18 mouse cellular contexts compared by ENCODE assay signal in genomic region chr4:151709269-151709668, GRCm38 (mm10).
"Had no signal": no experiment of that assay in that cellular context is flagged by ENCODE, and none has a peak within 500 bp of the region (broad histone marks: within the 10 kb centered on the region; RNA-seq: fewer than 3 reads in every experiment).

No protein-coding gene starts in this region.

- DNase-seq: kidney, adult 11 months; kidney, adult 9 months; kidney, postnatal 10 days; kidney, postnatal 4 days; liver; liver, embryonic 13.5 days; liver, postnatal 0 days; lung, postnatal 14 days; midbrain, embryonic 14.5 days; retina, postnatal 1 day; right cerebral cortex, postnatal 4 days; spleen, adult 18-20 months had no signal

- H3K4me1 ChIP-seq: limb, embryonic 12.5 days; lung, embryonic 15.5 days had no signal

- H3K9ac ChIP-seq: limb, embryonic 12.5 days; liver, embryonic 13.5 days; liver, postnatal 0 days; lung, embryonic 15.5 days; neural tube, embryonic 13.5 days had no signal

- H3K4me2 ChIP-seq: limb, embryonic 12.5 days; liver, embryonic 13.5 days; lung, embryonic 15.5 days; neural tube, embryonic 13.5 days had no signal

- H3K27me3 ChIP-seq: limb, embryonic 12.5 days; lung, embryonic 15.5 days; neural tube, embryonic 13.5 days had no signal

- H3K9me3 ChIP-seq: limb, embryonic 12.5 days; liver, embryonic 13.5 days; lung, embryonic 15.5 days; midbrain, embryonic 10.5 days; neural tube, embryonic 13.5 days had no signal

- H3K27ac ChIP-seq: layer of hippocampus, adult 2 months; limb, embryonic 12.5 days; liver, embryonic 13.5 days; lung, embryonic 15.5 days; macrophage; midbrain, embryonic 10.5 days; neural tube, embryonic 13.5 days had no signal

- H3K4me3 ChIP-seq: layer of hippocampus, adult 2 months; limb, embryonic 12.5 days; liver, embryonic 13.5 days; lung, embryonic 15.5 days; midbrain, embryonic 10.5 days; neural tube, embryonic 13.5 days had no signal

- ATAC-seq: liver, postnatal 0 days had no signal

- H3K36me3 ChIP-seq: limb, embryonic 12.5 days; liver, embryonic 13.5 days; lung, embryonic 15.5 days; midbrain, embryonic 10.5 days; neural tube, embryonic 13.5 days had no signal
